Mouse (Mus musculus): ENCODE measurements around the gene Rims1.

DNA sequence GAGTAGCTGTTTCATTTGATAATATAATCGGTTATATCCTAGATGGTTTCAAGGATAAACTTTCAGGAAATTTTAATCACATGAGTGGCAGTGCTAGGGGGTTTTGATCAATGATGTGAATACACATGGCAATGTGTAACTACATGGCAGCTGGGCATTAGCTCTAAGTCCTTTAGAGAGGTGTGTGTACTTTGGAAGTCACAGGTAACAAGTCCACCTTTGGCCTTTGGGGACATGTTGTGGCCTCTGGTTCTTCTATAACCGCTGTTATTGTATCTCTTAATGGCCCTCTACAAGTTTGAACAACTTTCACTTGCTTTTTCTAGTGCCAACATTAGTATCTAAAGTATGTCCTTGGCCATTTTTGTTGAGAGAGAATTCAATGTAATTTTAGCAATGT lies 171.9 kb downstream of the Rims1 start:
- TF ChIP-seq FLI1 (IDR thresholded peaks at IDR 0.05; ENCODE audit: low read length): no peak
- TF ChIP-seq GATA1 (IDR thresholded peaks at IDR 0.05; ENCODE audit: borderline replicate concordance, low read length): no peak
